Mouse (Mus musculus): Measurements from ENCODE around the gene Mctp1. TPM values are rescaled to one million over a fixed set of nuclear protein-coding genes. Genes with fewer than 3 reads are reported as not detected.

Gene Mctp1
- polyA plus RNA-seq, 1 experiment = 19.2 TPM

DNA sequence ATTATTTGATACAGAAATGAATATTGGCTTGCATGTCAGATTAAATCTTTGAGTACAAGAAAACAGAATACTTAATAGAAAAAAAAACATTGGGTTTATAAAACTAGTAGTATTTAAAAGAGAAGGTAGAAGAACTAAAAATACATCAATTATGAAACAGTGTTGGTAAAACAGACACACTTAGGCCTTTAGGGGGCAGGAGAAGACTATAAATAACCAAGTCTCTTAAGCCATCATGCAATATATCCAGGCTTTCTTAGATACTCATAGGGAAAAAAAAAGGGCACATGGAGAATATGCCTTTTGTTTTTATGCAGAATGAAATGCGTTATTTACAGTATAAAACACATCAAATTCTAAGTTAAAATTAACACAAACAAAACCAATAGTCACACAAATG is 661.0 kb downstream of the Mctp1 start:
- no peak overlapping the region for H3K4me3 ChIP-seq (ENCODE audit: insufficient read depth, low read length)

DNA sequence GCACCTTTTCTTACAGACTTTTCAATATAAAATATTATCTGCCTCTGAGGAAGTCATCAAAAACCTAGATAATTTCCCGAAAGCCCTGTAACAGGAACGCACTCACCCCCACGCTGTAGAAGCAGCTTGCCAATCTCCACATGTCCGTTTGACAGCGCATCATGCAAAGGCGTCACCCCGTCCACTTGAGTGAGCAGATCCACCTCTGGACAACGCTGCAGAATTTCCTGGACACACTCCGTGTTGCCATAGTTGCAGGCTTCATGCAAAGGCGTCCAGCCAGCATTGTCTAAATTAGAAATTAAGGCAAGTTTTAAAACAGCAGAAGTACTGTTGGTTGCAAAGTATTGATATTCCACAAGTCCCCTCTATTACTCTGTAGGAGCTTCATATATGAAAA is 662.1 kb downstream of the Mctp1 start:
- TF ChIP-seq CTCF (IDR thresholded peaks at IDR 0.05; ENCODE audit: extremely low read depth, insufficient read depth, low read length) (no peak), POLR2A (IDR thresholded peaks at IDR 0.05; ENCODE audit: extremely low read depth, insufficient read depth, low read length) (no peak)
- H3K4me1 ChIP-seq (ENCODE audit: control insufficient read depth, insufficient read depth, low read length) = peaks cover 3% of the 10 kb centered on the region; the same call in 1 of the 2 replicates
- peak overlapping the region; percentile 23 for H3K4me3 ChIP-seq (ENCODE audit: insufficient read depth, low read length)
- no peak overlapping the region for H3K27ac ChIP-seq (ENCODE audit: insufficient read depth, low read length)

More for the DNA sequence above, 661.0 kb downstream of the Mctp1 start:
- peaks cover 3% of the 10 kb centered on the region; the same call in 1 of the 2 replicates for H3K4me1 ChIP-seq (ENCODE audit: control insufficient read depth, insufficient read depth, low read length)
- H3K27ac ChIP-seq (ENCODE audit: insufficient read depth, low read length) = no peak overlapping the region
- TF ChIP-seq CTCF (IDR thresholded peaks at IDR 0.05; ENCODE audit: extremely low read depth, insufficient read depth, low read length) = no peak
- TF ChIP-seq POLR2A (IDR thresholded peaks at IDR 0.05; ENCODE audit: extremely low read depth, insufficient read depth, low read length) = no peak

DNA sequence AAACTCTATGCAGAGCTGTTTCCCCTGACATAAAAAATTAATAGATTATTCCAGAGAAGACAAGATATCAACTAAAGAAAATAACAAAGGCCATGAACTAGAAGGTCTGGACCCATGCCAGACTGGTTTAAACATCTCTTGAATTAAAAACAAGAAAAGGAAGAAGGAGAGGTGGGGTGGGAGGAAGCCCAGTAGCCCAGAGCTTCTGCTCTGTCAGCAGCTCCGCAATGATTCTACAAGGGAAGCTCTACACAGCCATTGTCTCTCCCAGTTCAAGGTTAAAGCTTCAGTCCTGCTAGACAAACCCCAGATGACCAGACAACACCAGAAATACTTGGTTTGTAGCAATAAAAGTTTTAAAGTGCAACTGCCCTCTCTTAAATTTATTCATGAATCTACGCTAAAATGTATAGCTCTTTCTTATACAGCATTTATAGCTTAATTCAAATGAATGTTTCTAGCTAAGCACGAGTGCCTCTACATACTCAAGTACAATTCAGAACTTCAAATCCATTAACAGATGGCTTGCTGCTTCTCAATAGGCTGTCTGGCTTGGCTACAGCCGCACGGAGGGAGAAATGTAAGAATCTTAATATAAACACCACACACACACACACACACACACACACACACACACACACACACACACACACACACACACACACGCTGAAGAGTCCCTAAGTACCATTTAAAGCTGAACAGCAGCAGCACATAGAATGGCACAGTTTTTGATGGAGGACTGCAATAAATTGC is 663.0 kb downstream of the Mctp1 start:
- H3K27ac ChIP-seq (ENCODE audit: insufficient read depth, low read length) = no peak overlapping the region
- no peak overlapping the region for H3K4me3 ChIP-seq (ENCODE audit: insufficient read depth, low read length)
- H3K4me1 ChIP-seq (ENCODE audit: control insufficient read depth, insufficient read depth, low read length) = peaks cover 3% of the 10 kb centered on the region; the same call in 1 of the 2 replicates
- no peak for TF ChIP-seq POLR2A (IDR thresholded peaks at IDR 0.05; ENCODE audit: extremely low read depth, insufficient read depth, low read length)
- TF ChIP-seq CTCF (IDR thresholded peaks at IDR 0.05; ENCODE audit: extremely low read depth, insufficient read depth, low read length) = no peak

DNA sequence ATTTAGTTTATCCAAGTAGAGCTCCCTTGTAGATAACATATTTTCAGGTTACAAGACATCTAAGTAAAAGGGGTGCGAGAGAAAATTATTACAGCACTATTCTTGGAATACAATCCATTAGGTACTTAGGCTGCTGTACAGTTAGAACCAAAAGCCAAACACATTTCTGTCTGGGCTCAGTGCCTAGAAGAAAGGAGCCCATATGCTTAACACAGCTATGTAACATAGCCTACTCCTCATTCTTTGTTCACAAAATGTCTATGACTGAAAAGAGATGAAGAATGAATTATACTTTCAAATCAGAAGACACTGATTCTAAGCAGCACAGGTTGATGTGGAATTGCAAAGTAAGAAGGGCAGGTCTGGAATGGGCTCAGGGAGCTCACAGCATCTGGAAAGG is 664.1 kb downstream of the Mctp1 start:
- TF ChIP-seq POLR2A (IDR thresholded peaks at IDR 0.05; ENCODE audit: extremely low read depth, insufficient read depth, low read length) = no peak
- no peak for TF ChIP-seq CTCF (IDR thresholded peaks at IDR 0.05; ENCODE audit: extremely low read depth, insufficient read depth, low read length)
- peaks cover 3% of the 10 kb centered on the region; the same call in 1 of the 2 replicates for H3K4me1 ChIP-seq (ENCODE audit: control insufficient read depth, insufficient read depth, low read length)
- H3K27ac ChIP-seq (ENCODE audit: insufficient read depth, low read length) = no peak overlapping the region
- H3K4me3 ChIP-seq (ENCODE audit: insufficient read depth, low read length) = no peak overlapping the region

DNA sequence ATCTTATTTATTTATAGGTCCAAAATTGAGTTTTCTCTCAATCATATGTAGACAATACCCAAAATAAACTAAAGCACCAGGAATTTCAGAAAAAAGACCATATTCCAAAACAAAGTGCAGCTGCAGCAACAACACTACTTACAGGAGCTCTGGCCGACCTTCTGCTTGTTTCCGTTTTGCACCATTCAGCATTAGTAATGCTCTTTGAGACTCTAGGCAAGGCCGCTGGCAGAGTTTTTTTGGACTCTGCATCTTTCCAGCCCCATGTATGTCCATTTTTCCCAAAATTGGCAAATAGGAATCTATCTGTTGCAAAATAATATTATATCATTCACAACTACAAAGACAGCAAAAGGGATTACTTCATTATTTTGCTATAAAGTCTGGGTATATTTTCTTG is 665.4 kb downstream of the Mctp1 start:
- Histone ChIP-seq H3K4me3 (ENCODE audit: insufficient read depth, low read length) (no peak overlapping the region), H3K27ac (ENCODE audit: insufficient read depth, low read length) (no peak overlapping the region), H3K4me1 (ENCODE audit: control insufficient read depth, insufficient read depth, low read length) (peaks cover 3% of the 10 kb centered on the region; the same call in 1 of the 2 replicates)
- no peak for TF ChIP-seq CTCF (IDR thresholded peaks at IDR 0.05; ENCODE audit: extremely low read depth, insufficient read depth, low read length)
- no peak for TF ChIP-seq POLR2A (IDR thresholded peaks at IDR 0.05; ENCODE audit: extremely low read depth, insufficient read depth, low read length)

DNA sequence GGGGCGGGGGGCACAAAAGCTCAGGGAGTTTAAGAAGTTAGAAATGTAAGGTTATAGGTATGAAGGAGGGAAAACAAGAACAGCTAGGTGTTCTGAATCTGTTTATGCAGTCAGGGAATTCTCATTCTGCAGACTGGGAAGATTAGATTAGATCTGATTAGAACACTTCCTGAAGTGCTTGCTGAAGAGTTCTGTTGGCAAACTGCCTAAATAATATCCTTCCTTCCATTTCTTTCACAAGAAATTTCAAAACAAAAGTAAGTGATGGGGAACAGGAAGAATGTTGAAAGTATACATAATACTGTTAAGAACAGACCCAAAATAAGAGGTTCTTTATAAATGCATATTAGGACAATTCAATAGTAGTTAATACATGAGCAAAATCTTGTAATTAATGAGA is 678.9 kb downstream of the Mctp1 start:
- Histone ChIP-seq H3K4me1 (ENCODE audit: control insufficient read depth, insufficient read depth, low read length) (no peaks in the 10 kb centered on the region), H3K27ac (ENCODE audit: insufficient read depth, low read length) (no peak overlapping the region), H3K4me3 (ENCODE audit: insufficient read depth, low read length) (no peak overlapping the region)
- no peak for TF ChIP-seq CTCF (IDR thresholded peaks at IDR 0.05; ENCODE audit: extremely low read depth, insufficient read depth, low read length)
- no peak for TF ChIP-seq POLR2A (IDR thresholded peaks at IDR 0.05; ENCODE audit: extremely low read depth, insufficient read depth, low read length)

DNA sequence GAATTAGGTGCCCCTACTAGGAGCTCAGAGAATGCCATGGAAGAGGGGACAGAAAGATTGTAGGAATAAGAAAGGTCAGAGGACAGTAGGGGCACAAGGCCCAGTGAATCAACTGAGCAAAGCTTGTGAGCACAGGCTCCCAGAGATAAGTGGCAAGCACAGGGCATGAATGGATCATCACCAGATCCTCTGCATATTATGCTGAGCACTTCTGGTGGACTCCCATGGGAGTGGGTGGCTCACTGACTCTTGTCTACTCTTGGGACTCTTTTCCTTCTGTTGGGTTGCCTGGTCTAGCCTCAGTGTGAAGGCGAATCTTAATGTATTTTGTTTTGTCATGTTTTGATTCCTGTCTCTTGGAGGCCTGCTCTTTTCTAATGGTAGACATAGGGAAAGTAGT is 684.5 kb downstream of the Mctp1 start:
- TF ChIP-seq POLR2A (IDR thresholded peaks at IDR 0.05; ENCODE audit: extremely low read depth, insufficient read depth, low read length) = no peak
- no peak overlapping the region for H3K27ac ChIP-seq (ENCODE audit: insufficient read depth, low read length)
- H3K4me1 ChIP-seq (ENCODE audit: control insufficient read depth, insufficient read depth, low read length) = no peaks in the 10 kb centered on the region
- H3K4me3 ChIP-seq (ENCODE audit: insufficient read depth, low read length) = no peak overlapping the region

DNA sequence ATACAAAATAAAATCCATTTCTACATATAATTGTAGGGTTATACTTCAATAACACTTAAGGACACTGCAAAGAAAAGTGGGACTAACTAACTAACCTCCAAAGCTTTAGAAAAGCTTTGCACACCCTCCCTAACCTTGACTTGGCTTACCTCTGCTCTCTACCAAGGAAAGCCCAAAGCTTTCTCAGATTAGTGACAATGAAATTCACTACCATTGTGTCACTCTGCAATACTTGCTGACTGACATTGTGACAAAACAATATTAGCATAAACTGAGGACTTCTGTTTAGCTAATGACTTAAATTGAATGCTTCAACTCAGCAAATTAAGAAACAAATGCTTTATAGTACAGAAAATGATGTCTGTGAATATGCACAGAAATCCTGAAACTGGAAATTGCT is 687.7 kb downstream of the Mctp1 start:
- Histone ChIP-seq H3K4me1 (ENCODE audit: control insufficient read depth, insufficient read depth, low read length) (no peaks in the 10 kb centered on the region), H3K27ac (ENCODE audit: insufficient read depth, low read length) (no peak overlapping the region), H3K4me3 (ENCODE audit: insufficient read depth, low read length) (no peak overlapping the region)
- TF ChIP-seq CTCF (IDR thresholded peaks at IDR 0.05; ENCODE audit: extremely low read depth, insufficient read depth, low read length) (no peak), POLR2A (IDR thresholded peaks at IDR 0.05; ENCODE audit: extremely low read depth, insufficient read depth, low read length) (no peak)

Other genes starting within 250 kb of the Mctp1 start
- gene Fam81b, start 79.5 kb upstream of the Mctp1 start, polyA plus RNA-seq (2012; rRNA removed) = 0.04 and 0.17 TPM in 2 replicates